Mouse (Mus musculus): ENCODE results near the gene Tmie.
"Not testable (repeated sequence)": the region's sequence is repeated elsewhere in the genome, so short reads cannot be mapped to it uniquely, and the experiment has no call there.

GRCm38 (mm10) chr9:110820546-110820945, 59.4 kb downstream of the Tmie start:
- TF ChIP-seq POLR2A (IDR thresholded peaks at IDR 0.05; ENCODE audit: borderline replicate concordance, extremely low read depth, insufficient read depth, insufficient read length, poor library complexity, severe bottlenecking); CTCF (IDR thresholded peaks at IDR 0.05; ENCODE audit: borderline replicate concordance, extremely low read depth, insufficient read depth, insufficient read length): not testable (repeated sequence)
